Mouse (Mus musculus): ENCODE measurements around the gene Gpr19.

Gene Gpr19

GRCm38 (mm10) chr6:134922511-134923195, 24.3 kb upstream of the Gpr19 start:
- no peak for DNase-seq

- DNase-seq: no peak
Measured at GRCm38 (mm10) chr6:134921695-134922510, 23.5 kb upstream of the Gpr19 start.

- DNase-seq: peak; percentile 62
Measured at GRCm38 (mm10) chr6:134921014-134921694, 22.8 kb upstream of the Gpr19 start.

- DNase-seq: peak; percentile 92
Measured at GRCm38 (mm10) chr6:134920190-134921013, 22.0 kb upstream of the Gpr19 start, which contains the start of gene Cdkn1b. Cdkn1b (plus strand) TSS chr6:134920401.

- no peak for DNase-seq
Measured at GRCm38 (mm10) chr6:134919511-134920189, 21.3 kb upstream of the Gpr19 start.

- DNase-seq: no peak
Measured at GRCm38 (mm10) chr6:134918769-134919168, 20.4 kb upstream of the Gpr19 start.

- DNase-seq: peak; percentile 79
Measured at GRCm38 (mm10) chr6:134917087-134917486, 18.7 kb upstream of the Gpr19 start.

- peak; percentile 32 for DNase-seq
Measured at GRCm38 (mm10) chr6:134916641-134917040, 18.3 kb upstream of the Gpr19 start.

- DNase-seq: no peak
Measured at GRCm38 (mm10) chr6:134914523-134914922, 16.1 kb upstream of the Gpr19 start.

- no peak for DNase-seq
Measured at GRCm38 (mm10) chr6:134905811-134906210, 7.4 kb upstream of the Gpr19 start.

- no peak for DNase-seq
Measured at GRCm38 (mm10) chr6:134903891-134904884, 5.8 kb upstream of the Gpr19 start.

GRCm38 (mm10) chr6:134903368-134903767, 5.0 kb upstream of the Gpr19 start:
- no peak for DNase-seq

- peak; percentile 97 for DNase-seq
Measured at GRCm38 (mm10) chr6:134897443-134898094, 809 bp downstream of the Gpr19 start.

GRCm38 (mm10) chr6:134896570-134897436, 1.6 kb downstream of the Gpr19 start:
- DNase-seq: no peak

- DNase-seq: no peak
Measured at GRCm38 (mm10) chr6:134890436-134890835, 7.9 kb downstream of the Gpr19 start.

GRCm38 (mm10) chr6:134889763-134890162, 8.6 kb downstream of the Gpr19 start:
- no peak for DNase-seq

GRCm38 (mm10) chr6:134888563-134889017, 9.8 kb downstream of the Gpr19 start:
- no peak for DNase-seq

GRCm38 (mm10) chr6:134887711-134888449, 10.5 kb downstream of the Gpr19 start:
- peak; percentile 49 for DNase-seq
